Mouse (Mus musculus) intestine, embryonic 16.5 days (tissue): Measurements from ENCODE around the gene Gm21987. TPM values are rescaled to one million over a fixed set of nuclear protein-coding genes. Genes with fewer than 3 reads are reported as not detected.
A peak's percentile ranks its signal among the peaks of the same experiment; 100 is the strongest.

Source experiments
- ATAC-seq: fragments of 200-750 bp; cut with Nextera tagmentation; 2 replicates; pipeline ENCODE4 v1.8.0; 2017; ENCODE audit warnings: moderate TSS enrichment, moderate library complexity
- H3K27ac ChIP-seq: fragments of 300-500 bp; sonication (generic); 2 replicates; pipeline ENCODE4 v1.5.1; 2014; ENCODE audit warnings: mild to moderate bottlenecking, low read length
- H3K27me3 ChIP-seq: fragments of 300-500 bp; sonication (generic); replicated peaks from 2 replicates; pipeline ENCODE4 v1.6.1; 2014; ENCODE audit warnings: low read length, control low read depth, mixed read lengths; ENCODE audit not compliant: control insufficient read depth, insufficient read depth
- H3K36me3 ChIP-seq: fragments of 300-500 bp; sonication (generic); 2 replicates; pipeline ENCODE4 v1.6.1; 2014; ENCODE audit warnings: low read length, control low read depth; ENCODE audit not compliant: control insufficient read depth, insufficient read depth
- H3K4me1 ChIP-seq: fragments of 300-500 bp; sonication (generic); 2 replicates; pipeline ENCODE4 v1.6.1; 2014; ENCODE audit warnings: low read length, control low read depth, mixed read lengths; ENCODE audit not compliant: control insufficient read depth, insufficient read depth
- H3K4me2 ChIP-seq: fragments of 300-500 bp; sonication (generic); 2 replicates; pipeline ENCODE4 v1.6.1; 2014; ENCODE audit warnings: low read depth, low read length, control low read depth
- H3K4me3 ChIP-seq: fragments of 300-500 bp; sonication (generic); 2 replicates; pipeline ENCODE4 v1.5.1; 2014; ENCODE audit warnings: mild to moderate bottlenecking, low read length
- H3K9ac ChIP-seq: fragments of 300-500 bp; sonication (generic); 2 replicates; pipeline ENCODE4 v1.6.1; 2014; ENCODE audit warnings: low read depth, low read length
- H3K9me3 ChIP-seq: fragments of 300-500 bp; sonication (generic); 2 replicates; pipeline ENCODE4 v1.6.1; 2016; ENCODE audit warnings: low read length, control low read depth; ENCODE audit not compliant: control insufficient read depth
- WGBS: fragments of 180-500 bp; shearing (Covaris S2); extraction: QIAGEN DNeasy Blood & Tissue Kit; methylation state at CpG from one replicate; pipeline ENCODE4 v1.1.7; 2014; 5-methylcytosine and 5-hydroxymethylcytosine counted together
- polyA plus RNA-seq: library from polyadenylated mRNA; unstranded; fragments of >200 nt; fragmentation: Nextera tagmentation; extraction: Ambion mirVana; gene quantifications from 2 replicates; pipeline ENCODE4 v1.2.1, GENCODE M21; 2015

The Gm21987 gene
- polyA plus RNA-seq, 1 experiment from 2014 or later: 0.54 TPM

- Histone ChIP-seq H3K36me3 (no peaks in the 10 kb centered on the region), H3K27ac (no peak overlapping the region)
- WGBS: 90% methylated on average over 6 of the region's 6 CpGs
Observed at GRCm38 (mm10) chr16:38358256-38358812, 11.5 kb downstream of the Gm21987 start.

DNA sequence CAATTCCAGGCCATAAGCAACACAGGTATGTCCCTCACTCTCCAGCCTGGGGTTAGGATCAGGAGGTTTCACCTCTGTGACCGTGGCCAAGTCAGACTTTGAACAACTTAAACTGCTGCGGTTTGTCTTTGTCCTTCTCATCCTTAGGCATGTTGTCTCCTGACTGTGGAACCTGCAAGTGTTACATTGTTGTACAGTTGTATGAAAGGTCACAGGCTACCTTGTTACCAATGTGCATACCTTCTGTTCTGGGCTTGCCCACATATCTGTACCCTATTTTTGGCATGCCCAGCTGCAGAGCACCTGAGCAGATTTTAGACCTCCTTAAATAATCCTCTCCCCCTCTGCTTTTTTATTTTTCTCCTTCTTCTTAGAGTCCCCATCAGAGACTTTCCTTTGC is 12.4 kb downstream of the Gm21987 start:
- Histone ChIP-seq H3K4me1 (peaks cover 11% of the 10 kb centered on the region), H3K9ac (no peak overlapping the region), H3K4me2 (no peak overlapping the region), H3K27ac (no peak overlapping the region), H3K4me3 (no peak overlapping the region), H3K9me3 (no peaks in the 10 kb centered on the region), H3K27me3 (no peaks in the 10 kb centered on the region), H3K36me3 (no peaks in the 10 kb centered on the region)
- WGBS: 92% methylated on average over 2 of the region's 2 CpGs
- no peak for ATAC-seq

More at GRCm38 (mm10) chr16:38358256-38358812, 11.5 kb downstream of the Gm21987 start:
- Histone ChIP-seq H3K4me3 (no peak overlapping the region), H3K9me3 (no peaks in the 10 kb centered on the region), H3K27me3 (no peaks in the 10 kb centered on the region), H3K4me1 (peaks cover 11% of the 10 kb centered on the region), H3K9ac (no peak overlapping the region), H3K4me2 (no peak overlapping the region)
- no peak for ATAC-seq

GRCm38 (mm10) chr16:38359857-38360256 is 13.0 kb downstream of the Gm21987 start:
- Histone ChIP-seq H3K9me3 (no peaks in the 10 kb centered on the region), H3K4me3 (no peak overlapping the region), H3K4me1 (peaks cover 11% of the 10 kb centered on the region), H3K9ac (no peak overlapping the region), H3K36me3 (no peaks in the 10 kb centered on the region), H3K4me2 (no peak overlapping the region), H3K27ac (no peak overlapping the region), H3K27me3 (no peaks in the 10 kb centered on the region)
- 73% methylated on average over 3 of the region's 3 CpGs for WGBS
- no peak for ATAC-seq

DNA sequence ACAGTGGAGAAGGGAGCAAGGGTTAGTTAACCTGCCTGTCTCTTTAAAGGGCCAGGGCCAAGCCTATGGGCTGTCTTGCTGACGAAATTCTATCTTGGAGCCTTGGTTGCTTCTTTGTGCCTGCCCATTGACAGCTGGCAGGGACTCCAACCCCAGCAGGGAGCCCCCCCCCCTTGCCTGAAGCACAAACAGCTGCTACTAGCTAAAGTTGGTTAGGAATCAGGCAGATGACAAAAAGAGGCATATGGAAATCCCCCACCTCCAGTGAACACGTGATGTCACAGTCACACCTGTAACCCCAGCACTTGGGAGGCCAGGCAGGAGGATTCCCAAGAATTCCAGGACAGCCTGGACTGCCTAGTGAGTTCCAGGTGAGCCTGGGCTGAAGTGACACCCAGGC is 13.5 kb downstream of the Gm21987 start:
- H3K27me3 ChIP-seq: no peaks in the 10 kb centered on the region
- no peaks in the 10 kb centered on the region for H3K36me3 ChIP-seq
- WGBS: 47% methylated on average over 2 of the region's 2 CpGs
- H3K4me2 ChIP-seq: no peak overlapping the region
- peaks cover 11% of the 10 kb centered on the region for H3K4me1 ChIP-seq
- ATAC-seq: no peak
- H3K9ac ChIP-seq: no peak overlapping the region
- H3K4me3 ChIP-seq: no peak overlapping the region
- no peak overlapping the region for H3K27ac ChIP-seq
- no peaks in the 10 kb centered on the region for H3K9me3 ChIP-seq

- H3K4me3 ChIP-seq: peak within 1 kb of the TSS; percentile 41
- ATAC-seq: peak; percentile 40; the same call in 1 of the 2 replicates
Observed at GRCm38 (mm10) chr16:38361933-38362332, 15.1 kb downstream of the Gm21987 start, which contains the start of gene Popdc2. Gene Popdc2 (plus strand): TSS chr16:38362209.

DNA sequence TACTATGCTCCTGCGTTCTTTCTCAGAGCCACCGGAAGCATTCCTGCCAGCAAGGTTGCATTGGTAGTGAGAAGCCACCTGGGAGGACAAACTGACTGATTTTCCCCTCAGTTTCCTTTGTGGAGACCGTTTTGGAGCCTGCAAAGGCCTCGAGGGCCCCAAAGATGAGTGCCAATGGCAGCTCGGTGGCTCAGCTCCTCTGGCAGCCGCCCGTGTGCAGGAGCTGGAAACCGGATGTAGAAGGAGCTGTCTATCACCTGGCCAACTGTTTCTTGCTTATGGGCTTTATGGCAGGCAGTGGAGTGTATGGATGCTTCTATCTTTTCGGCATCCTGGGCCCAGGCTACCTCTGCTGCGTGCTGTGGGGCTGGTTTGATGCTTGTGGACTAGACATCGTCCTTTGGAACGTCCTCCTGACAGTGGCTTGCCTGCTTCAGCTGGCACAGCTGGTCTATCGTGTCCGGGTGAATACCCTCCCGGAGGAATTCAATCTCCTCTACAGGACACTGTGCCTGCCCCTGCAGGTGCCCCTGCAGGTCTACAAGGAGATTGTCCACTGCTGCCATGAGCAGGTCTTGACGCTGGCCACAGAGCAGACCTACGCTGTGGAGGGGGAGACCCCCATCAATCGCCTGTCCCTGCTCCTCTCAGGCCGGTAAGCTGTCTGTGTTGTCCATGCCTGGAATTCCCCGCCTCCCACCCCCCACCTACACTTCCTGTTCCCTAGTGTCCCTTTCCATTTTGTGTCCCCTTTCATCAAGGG is 15.8 kb downstream of the Gm21987 start:
- Histone ChIP-seq H3K4me3 (peak overlapping the region; percentile 41), H3K9ac (peak overlapping the region; percentile 54), H3K9me3 (no peaks in the 10 kb centered on the region), H3K27me3 (no peaks in the 10 kb centered on the region), H3K4me1 (peaks cover 11% of the 10 kb centered on the region), H3K36me3 (no peaks in the 10 kb centered on the region), H3K4me2 (peak overlapping the region; percentile 35), H3K27ac (peak overlapping the region; percentile 40)
- WGBS: 60% methylated on average over 20 of the region's 20 CpGs
- ATAC-seq: 0 out of 2 replicates have a peak, but pooled peaks have one; percentile 31

More at GRCm38 (mm10) chr16:38361933-38362332, 15.1 kb downstream of the Gm21987 start, which contains the start of gene Popdc2:
- no peaks in the 10 kb centered on the region for H3K27me3 ChIP-seq
- no peaks in the 10 kb centered on the region for H3K36me3 ChIP-seq
- peak within 1 kb of the TSS; percentile 35 for H3K4me2 ChIP-seq
- H3K4me1 ChIP-seq: peaks cover 11% of the 10 kb centered on the region
- WGBS: 29% methylated on average over 10 of the region's 10 CpGs
- no peaks in the 10 kb centered on the region for H3K9me3 ChIP-seq
- peak within 1 kb of the TSS; percentile 40 for H3K27ac ChIP-seq
- H3K9ac ChIP-seq: peak within 1 kb of the TSS; percentile 54

DNA sequence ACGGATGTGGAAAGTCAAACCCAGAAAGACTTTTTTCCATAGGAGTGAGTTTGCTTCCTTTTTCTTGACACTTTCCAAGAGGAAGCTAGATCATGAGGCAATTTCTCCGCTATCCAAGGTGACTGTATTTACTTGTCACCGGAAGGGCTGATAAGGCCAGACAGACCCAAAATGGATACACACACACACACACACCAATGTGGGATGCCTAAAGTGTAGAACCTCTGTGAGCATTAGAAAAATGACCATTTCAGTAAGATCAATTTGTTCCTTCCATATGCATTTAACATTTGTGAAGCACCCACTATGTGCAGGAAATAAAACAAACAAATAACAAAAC is 16.4 kb downstream of the Gm21987 start:
- H3K4me3 ChIP-seq: peak overlapping the region; percentile 41
- ATAC-seq: no peak
- H3K27ac ChIP-seq: no peak overlapping the region
- no peaks in the 10 kb centered on the region for H3K36me3 ChIP-seq
- H3K9ac ChIP-seq: 0 out of 2 replicates have a peak overlapping the region, but pooled peaks have one; percentile 1
- H3K4me2 ChIP-seq: 0 out of 2 replicates have a peak overlapping the region, but pooled peaks have one; percentile 2
- no peaks in the 10 kb centered on the region for H3K27me3 ChIP-seq
- no peaks in the 10 kb centered on the region for H3K9me3 ChIP-seq
- 44% methylated on average over 3 of the region's 3 CpGs for WGBS
- peaks cover 11% of the 10 kb centered on the region for H3K4me1 ChIP-seq

DNA sequence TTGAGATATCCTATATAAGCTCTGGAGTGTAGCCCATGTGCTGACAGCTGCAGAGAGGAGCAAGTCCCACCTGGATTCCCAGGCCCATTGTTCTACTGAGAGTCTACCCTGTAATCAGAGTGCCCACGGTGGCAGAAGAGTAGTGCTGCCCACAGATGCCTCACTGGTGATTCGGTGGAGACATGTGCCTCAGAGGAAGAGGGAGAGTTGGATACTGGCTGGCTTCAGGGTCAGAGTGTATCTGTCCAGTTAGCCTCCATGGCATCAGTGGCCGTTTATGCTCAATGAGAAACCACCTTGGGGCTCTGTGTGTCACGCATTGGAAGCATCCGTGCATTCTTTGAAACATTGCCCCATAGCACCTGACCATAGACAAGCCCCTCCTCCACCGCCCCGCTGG is 16.8 kb downstream of the Gm21987 start:
- Histone ChIP-seq H3K4me3 (peak overlapping the region; percentile 41), H3K9ac (0 out of 2 replicates have a peak overlapping the region, but pooled peaks have one; percentile 1), H3K36me3 (no peaks in the 10 kb centered on the region), H3K27me3 (no peaks in the 10 kb centered on the region), H3K27ac (no peak overlapping the region), H3K9me3 (no peaks in the 10 kb centered on the region), H3K4me1 (peaks cover 11% of the 10 kb centered on the region), H3K4me2 (peak overlapping the region; percentile 2; the same call in 1 of the 2 replicates)
- 62% methylated on average over 7 of the region's 7 CpGs for WGBS
- no peak for ATAC-seq

DNA sequence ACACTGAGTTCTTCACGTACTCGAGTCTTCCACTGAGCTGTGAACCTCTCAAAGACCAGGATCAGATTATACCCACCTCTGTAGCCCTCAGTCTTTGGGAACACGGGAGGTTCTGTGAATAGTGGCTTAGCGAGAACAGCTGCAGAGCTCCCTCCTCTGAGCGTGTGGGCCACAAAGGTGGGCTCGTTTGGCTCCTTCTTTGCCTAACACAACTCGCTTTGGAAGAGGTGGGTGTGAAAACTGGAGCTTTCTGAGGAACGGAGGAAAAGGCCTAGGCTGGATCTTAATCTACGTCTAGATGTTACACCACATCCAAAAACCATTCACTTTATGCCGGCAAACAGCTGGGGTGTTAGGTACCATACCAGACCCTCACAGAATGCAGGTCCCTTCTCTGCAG is 18.6 kb downstream of the Gm21987 start:
- Histone ChIP-seq H3K27me3 (no peaks in the 10 kb centered on the region), H3K4me2 (no peak overlapping the region), H3K27ac (no peak overlapping the region), H3K4me3 (no peak overlapping the region), H3K36me3 (no peaks in the 10 kb centered on the region), H3K9me3 (no peaks in the 10 kb centered on the region), H3K9ac (no peak overlapping the region), H3K4me1 (peaks cover 11% of the 10 kb centered on the region)
- WGBS: 86% methylated on average over 10 of the region's 10 CpGs
- no peak for ATAC-seq
